Mouse (Mus musculus): ENCODE measurements at regions not wholly inside any gene's neighbourhood (a gene's known extent, or its start where the extent isn't known, plus 50 kb on each side); places are given as distances from the start of the nearest gene placed in this dataset.

- no peak for TF ChIP-seq GATA1 (IDR thresholded peaks at IDR 0.05; ENCODE audit: borderline replicate concordance, low read length)
- no peak for TF ChIP-seq FLI1 (IDR thresholded peaks at IDR 0.05; ENCODE audit: low read length)
These were observed 80.5 kb upstream of the Ccn6 start for GRCm38 (mm10) chr10:39244061-39244460.
